ENCODE assay signal across 24 mouse cellular contexts in genomic region chr2:106086121-106086520, GRCm38 (mm10).
DNase-seq lines count a peak whose midpoint lies in the region; ATAC-seq and TF ChIP-seq lines count a peak whose summit lies in the region.
"Had no signal": no experiment of that assay in that cellular context is flagged by ENCODE, and none has a peak within 500 bp of the region (broad histone marks: within the 10 kb centered on the region; RNA-seq: fewer than 3 reads in every experiment).

No protein-coding gene starts in this region.

- 16% methylated on average over 8 of the region's 8 CpGs for WGBS in forebrain, postnatal 0 days
- WGBS in forebrain, embryonic 15.5 days: 19% methylated on average over 8 of the region's 8 CpGs
- 58% methylated on average over 8 of the region's 8 CpGs for WGBS in lung, adult 2 months

- peak; percentile 80 for TF ChIP-seq RAD21 in MEL (IDR thresholded peaks at IDR 0.05; ENCODE audit: low read depth, low read length)

- H3K36me3 ChIP-seq in forebrain, postnatal 0 days (ENCODE audit: insufficient read depth): no peaks in the 10 kb centered on the region
- no peaks in the 10 kb centered on the region for H3K36me3 ChIP-seq in forebrain, embryonic 15.5 days
- H3K36me3 ChIP-seq in MEL (ENCODE audit: control insufficient read depth in 1 of 2, insufficient read depth in 2 of 2, low read length in 2 of 2): no peaks in the 10 kb centered on the region
- H3K36me3 ChIP-seq: embryonic facial prominence, embryonic 13.5 days; G1E; heart, embryonic 13.5 days; midbrain, embryonic 12.5 days; stomach, embryonic 15.5 days had no signal

- no peak for DNase-seq in forebrain, postnatal 0 days
- no peak for DNase-seq in left cerebral cortex, adult 2 months (ENCODE audit: extremely low spot score in 1 of 2, low spot score in 2 of 2)
- DNase-seq in left cerebral cortex, postnatal 10 days (ENCODE audit: extremely low spot score in 1 of 2, low spot score in 2 of 2): no peak
- DNase-seq in MEL (ENCODE audit: low read depth, low spot score): peak; percentile 55
- peak; percentile 74 for DNase-seq in retina, embryonic 14.5 days (ENCODE audit: low spot score)
- no peak for DNase-seq in lung, adult 2 months
- DNase-seq: cerebellum, adult 11 months; gastrocnemius, adult 2 months; heart, postnatal 4 days; kidney, adult 18-20 months; kidney, postnatal 25 days; layer of hippocampus, adult 9-11 months; thymus, adult 2 months had no signal

- no peaks in the 10 kb centered on the region for H3K9me3 ChIP-seq in forebrain, postnatal 0 days (ENCODE audit: low read length)
- H3K9me3 ChIP-seq in forebrain, embryonic 15.5 days: no peaks in the 10 kb centered on the region
- H3K9me3 ChIP-seq in MEL (replicated peaks; ENCODE audit: insufficient read depth, low read length): no peaks in the 10 kb centered on the region
- H3K9me3 ChIP-seq: embryonic facial prominence, embryonic 13.5 days; G1E; heart, embryonic 13.5 days; midbrain, embryonic 12.5 days; stomach, embryonic 15.5 days had no signal

- H3K4me2 ChIP-seq in forebrain, postnatal 0 days (ENCODE audit: low read depth): no peak overlapping the region
- H3K4me2 ChIP-seq in forebrain, embryonic 15.5 days (replicated peaks): no peak overlapping the region
- H3K4me2 ChIP-seq: embryonic facial prominence, embryonic 13.5 days; heart, embryonic 13.5 days; midbrain, embryonic 12.5 days; stomach, embryonic 15.5 days had no signal

- H3K9ac ChIP-seq in forebrain, postnatal 0 days: no peak overlapping the region
- no peak overlapping the region for H3K9ac ChIP-seq in forebrain, embryonic 15.5 days (replicated peaks)
- no peak overlapping the region for H3K9ac ChIP-seq in MEL (ENCODE audit: control insufficient read depth, low read depth, low read length, poor library complexity, severe bottlenecking)
- H3K9ac ChIP-seq: embryonic facial prominence, embryonic 13.5 days; heart, embryonic 13.5 days; liver, embryonic 14.5 days; midbrain, embryonic 12.5 days; stomach, embryonic 15.5 days had no signal

- intact Hi-C loops in left cerebral cortex, adult 2 months (cut with DNase I): loop anchor here (10.0 kb wide), 1 partner anchor 229 kb away; no protein-coding TSS in a partner anchor
- intact Hi-C loops in left cerebral cortex, postnatal 10 days (cut with DNase I): loop anchor here (10.0 kb wide), 1 partner anchor 411 kb away; no protein-coding TSS in a partner anchor

- H3K79me2 ChIP-seq in MEL (ENCODE audit: control insufficient read depth, insufficient read depth, low read length, poor library complexity): no peaks in the 10 kb centered on the region

- peaks cover 9% of the 10 kb centered on the region for H3K27me3 ChIP-seq in forebrain, postnatal 0 days (ENCODE audit: insufficient read depth, low read length)
- H3K27me3 ChIP-seq in forebrain, embryonic 15.5 days: peaks cover 16% of the 10 kb centered on the region
- peaks cover 0 to 2% of the 10 kb centered on the region in 2 experiments; a peak in 3 of 4 replicates for H3K27me3 ChIP-seq in MEL (ENCODE audit: control insufficient read depth in 1 of 2, insufficient read depth in 2 of 2, low read length in 2 of 2)
- H3K27me3 ChIP-seq: embryonic facial prominence, embryonic 13.5 days; heart, embryonic 13.5 days; stomach, embryonic 15.5 days had no signal

- ATAC-seq in forebrain, postnatal 0 days: no peak
- no peak for ATAC-seq in forebrain, embryonic 15.5 days (replicated peaks)
- ATAC-seq in granulocyte monocyte progenitor cell, adult 5-6 weeks (replicated peaks; ENCODE audit: poor library complexity, severe bottlenecking): no peak
- ATAC-seq: CD4-positive, CD25-positive, alpha-beta regulatory T cell, adult 4 months had no signal

- no peak for TF ChIP-seq EP300 in MEL (IDR thresholded peaks at IDR 0.05; ENCODE audit: low read depth in 1 of 2, low read length in 2 of 2)

- no peak overlapping the region for H3K27ac ChIP-seq in forebrain, postnatal 0 days (ENCODE audit: low read depth, low read length)
- H3K27ac ChIP-seq in forebrain, embryonic 15.5 days (replicated peaks): no peak overlapping the region
- H3K27ac ChIP-seq in left cerebral cortex, adult 2 months: no peak overlapping the region
- H3K27ac ChIP-seq in MEL (ENCODE audit: control insufficient read depth, low read depth, low read length): no peak overlapping the region
- H3K27ac ChIP-seq: embryonic facial prominence, embryonic 13.5 days; gastrocnemius, adult 2 months; heart, embryonic 13.5 days; liver, embryonic 14.5 days; macrophage; midbrain, embryonic 12.5 days; stomach, embryonic 15.5 days had no signal

- H3K4me3 ChIP-seq in forebrain, postnatal 0 days (ENCODE audit: low read depth, low read length): no peak overlapping the region
- no peak overlapping the region for H3K4me3 ChIP-seq in forebrain, embryonic 15.5 days
- no peak overlapping the region for H3K4me3 ChIP-seq in left cerebral cortex, adult 2 months
- no peak overlapping the region for H3K4me3 ChIP-seq in MEL (ENCODE audit: control insufficient read depth in 1 of 2, insufficient read depth in 1 of 2, low read depth in 2 of 2, low read length in 2 of 2)
- H3K4me3 ChIP-seq in lung, adult 2 months (replicated peaks; ENCODE audit: extremely low read depth, low read depth, low read length): no peak overlapping the region
- H3K4me3 ChIP-seq: embryonic facial prominence, embryonic 13.5 days; gastrocnemius, adult 2 months; heart, embryonic 13.5 days; midbrain, embryonic 12.5 days; myocyte; stomach, embryonic 15.5 days had no signal

- TF ChIP-seq CTCF in forebrain, postnatal 0 days (IDR thresholded peaks at IDR 0.05; ENCODE audit: low read depth): peak; percentile 40
- TF ChIP-seq CTCF in left cerebral cortex, adult 2 months (IDR thresholded peaks at IDR 0.05): peak; percentile 9; the same call in 1 of the 2 replicates
- peak in 2 of 3 experiments; percentile 23 to 74; a peak in 5 of 6 replicates for TF ChIP-seq CTCF in MEL (IDR thresholded peaks at IDR 0.05 in 2 of 3, conservative IDR thresholded peaks at IDR 0.05 in 1 of 3; ENCODE audit: control insufficient read depth in 1 of 3, insufficient read depth in 1 of 3, low read depth in 2 of 3, low read length in 3 of 3, poor library complexity in 1 of 3, severe bottlenecking in 1 of 3)
- TF ChIP-seq CTCF in lung, adult 2 months (IDR thresholded peaks at IDR 0.05; ENCODE audit: insufficient read depth, low read length): no peak

- TF ChIP-seq POLR2A in MEL (IDR thresholded peaks at IDR 0.05; ENCODE audit: control insufficient read depth in 1 of 2, insufficient read depth in 1 of 2, low read depth in 1 of 2, low read length in 2 of 2, poor library complexity in 1 of 2): no peak
- TF ChIP-seq POLR2A in lung, adult 2 months (IDR thresholded peaks at IDR 0.05; ENCODE audit: borderline replicate concordance, extremely low read depth, low read depth, low read length): no peak

- peaks cover 3% of the 10 kb centered on the region; the same call in 1 of the 2 replicates for H3K4me1 ChIP-seq in forebrain, postnatal 0 days (ENCODE audit: insufficient read depth)
- peaks cover 24% of the 10 kb centered on the region for H3K4me1 ChIP-seq in forebrain, embryonic 15.5 days
- no peaks in the 10 kb centered on the region for H3K4me1 ChIP-seq in MEL (ENCODE audit: control insufficient read depth in 1 of 2, insufficient read depth in 2 of 2, low read length in 2 of 2)
- no peaks in the 10 kb centered on the region for H3K4me1 ChIP-seq in lung, adult 2 months (ENCODE audit: control insufficient read depth, insufficient read depth, low read length)
- H3K4me1 ChIP-seq: embryonic facial prominence, embryonic 13.5 days; heart, embryonic 13.5 days; stomach, embryonic 15.5 days had no signal

TF ChIP-seq in MEL, 35 proteins besides CTCF, POLR2A, EP300 and RAD21:
- TF ChIP-seq ZC3H11A (IDR thresholded peaks at IDR 0.05; ENCODE audit: low read depth, low read length) (peak; percentile 62), MAX (IDR thresholded peaks at IDR 0.05; ENCODE audit: low read length) (no peak), POLR2AphosphoS2 (IDR thresholded peaks at IDR 0.05; ENCODE audit: low read length) (no peak), CHD1 (IDR thresholded peaks at IDR 0.05; ENCODE audit: low read depth, low read length) (no peak), E2F4 (IDR thresholded peaks at IDR 0.05; ENCODE audit: borderline replicate concordance, low read depth, low read length) (no peak), ELF1 (IDR thresholded peaks at IDR 0.05; ENCODE audit: low read depth, low read length) (no peak), MAZ (IDR thresholded peaks at IDR 0.05; ENCODE audit: low read depth, low read length) (0 out of 2 replicates have a peak, but pooled peaks have one; percentile 53), SMC3 (IDR thresholded peaks at IDR 0.05; ENCODE audit: low read depth, low read length) (peak; percentile 70), USF1 (IDR thresholded peaks at IDR 0.05; ENCODE audit: low read depth, low read length) (no peak)

Comparison
In these comparisons a context has a peak if more than half of its experiments do, and no peak if none do; other contexts are left out.
1. DNase-seq: peak in MEL (single experiment) and retina, embryonic 14.5 days (single experiment); none in forebrain, postnatal 0 days (single experiment), left cerebral cortex, adult 2 months (0 of 2), left cerebral cortex, postnatal 10 days (0 of 2) and lung, adult 2 months (single experiment).